Mouse (Mus musculus) cerebellum, adult 9-10 months (tissue): Measurements from ENCODE around the gene Camk2n1.
"Not testable (repeated sequence)": the region's sequence is repeated elsewhere in the genome, so short reads cannot be mapped to it uniquely, and the experiment has no call there.

Experiments used
- DNase-seq: peaks from one replicate; pipeline ENCODE4 v3.0.0; 2022

Gene Camk2n1

DNA sequence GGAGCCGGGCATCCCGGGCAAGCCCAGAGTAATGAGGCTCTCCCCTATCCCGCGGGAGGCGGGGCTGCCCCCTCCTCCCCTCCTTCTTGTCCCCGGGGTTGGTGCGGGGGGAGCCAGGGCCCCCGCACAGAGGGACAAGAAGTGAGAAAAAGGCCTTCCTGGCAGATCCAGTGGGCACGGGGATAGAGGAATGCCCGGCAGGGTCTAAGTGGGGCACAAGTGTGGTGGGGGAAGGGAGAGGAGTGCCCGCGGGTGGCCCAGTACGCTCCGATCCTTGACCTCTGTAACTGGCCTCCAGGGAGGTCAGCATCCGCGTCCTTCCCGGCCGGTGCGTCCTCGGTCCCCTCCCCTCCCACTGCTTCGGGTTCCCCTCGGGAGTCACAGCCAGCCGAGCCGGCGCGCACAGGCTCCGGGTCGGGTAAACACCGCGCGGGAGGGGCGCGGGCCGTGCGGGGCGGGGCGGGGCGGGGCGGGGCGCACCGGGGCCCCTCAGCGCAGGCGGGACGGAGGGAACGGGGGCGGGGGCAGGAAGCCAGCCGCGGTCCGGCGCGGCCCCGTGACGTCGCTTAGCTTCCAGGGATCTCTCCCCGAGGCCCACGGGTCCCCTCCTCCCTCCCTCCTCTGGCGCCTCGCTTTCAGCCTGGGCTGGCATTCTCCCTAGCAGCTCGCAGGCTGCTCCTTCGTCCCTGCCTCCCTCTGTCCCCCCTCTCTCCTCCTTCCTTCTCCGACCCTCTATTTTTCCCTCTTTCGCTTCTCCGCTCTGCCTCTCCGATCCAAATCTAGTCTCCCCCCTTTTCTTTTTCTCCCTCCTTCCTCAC, at the start of gene Camk2n1:
TSS of gene Camk2n1 (plus strand) at position 562 of the 818 bp plus-strand sequence.
- peak; percentile 87 for DNase-seq

DNA sequence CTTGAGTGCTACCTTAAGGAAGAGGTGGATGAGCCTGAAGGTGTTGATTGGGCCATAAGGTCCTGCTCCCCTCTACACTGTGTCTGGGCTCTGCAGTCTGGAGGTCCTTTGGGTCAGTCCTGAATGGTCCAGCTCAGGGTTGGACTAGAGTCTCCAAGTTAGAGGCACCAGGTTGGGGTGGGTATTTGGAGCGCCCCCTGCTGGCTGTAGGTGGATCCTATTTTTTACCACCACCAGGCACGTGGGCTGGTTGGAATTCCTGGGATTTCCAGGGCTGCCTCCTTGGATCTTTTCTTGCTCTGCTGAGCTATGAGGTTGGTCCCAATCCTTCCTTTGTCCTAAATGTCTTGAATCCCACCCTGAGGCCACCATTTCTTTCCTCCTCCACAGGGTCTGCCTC, 49.3 kb upstream of the Camk2n1 start:
- no peak for DNase-seq

DNA sequence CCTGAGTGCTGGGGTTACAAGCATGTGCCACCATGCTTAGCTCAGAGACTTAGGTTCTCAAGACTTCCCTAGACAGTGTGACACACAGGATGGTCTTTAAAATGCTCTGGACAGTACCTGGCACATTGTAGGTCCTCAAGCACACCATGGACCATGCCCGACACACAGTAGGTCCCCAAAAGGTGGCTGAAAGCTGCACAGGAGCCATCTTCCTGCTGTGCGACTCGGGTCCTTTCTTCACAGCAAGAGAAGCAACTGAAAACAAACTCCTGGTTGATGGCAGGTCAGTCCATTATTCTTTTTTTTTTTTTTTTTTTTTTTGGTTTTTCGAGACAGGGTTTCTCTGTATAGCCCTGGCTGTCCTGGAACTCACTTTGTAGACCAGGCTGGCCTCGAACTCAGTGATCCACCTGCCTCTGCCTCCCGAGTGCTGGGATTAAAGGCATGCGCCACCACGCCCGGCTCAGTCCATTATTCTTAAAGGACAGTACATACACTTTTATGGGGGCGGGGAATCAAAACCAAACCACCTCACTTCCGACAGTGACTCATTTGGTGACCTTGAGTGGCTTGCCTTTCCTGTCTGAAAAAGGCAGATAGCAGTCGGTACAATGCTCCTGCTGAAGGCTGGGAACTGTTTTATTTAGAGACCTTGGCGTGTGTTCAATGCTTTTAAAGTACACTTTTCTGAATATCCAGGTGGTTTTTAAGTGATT, 46.5 kb upstream of the Camk2n1 start:
- no peak for DNase-seq

DNA sequence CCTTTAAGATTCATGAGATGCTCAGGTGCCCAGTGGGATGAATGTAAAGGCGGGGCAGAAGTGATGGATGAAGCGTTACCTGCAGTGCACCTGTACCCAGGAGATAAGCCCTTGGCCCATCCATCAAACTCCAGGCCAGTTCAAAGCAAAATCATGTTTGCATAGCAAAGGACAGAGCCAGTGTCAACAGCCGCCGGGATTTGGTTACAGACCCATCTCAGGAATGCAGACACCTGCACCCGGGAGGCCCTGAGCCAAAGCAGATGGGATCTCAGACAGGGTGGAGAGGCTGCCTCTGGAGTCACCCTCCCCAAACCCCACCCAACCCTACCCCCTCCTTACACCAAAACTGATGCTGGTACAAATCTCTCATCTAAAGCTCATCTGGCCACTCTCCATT, 43.1 kb upstream of the Camk2n1 start:
- no peak for DNase-seq

DNA sequence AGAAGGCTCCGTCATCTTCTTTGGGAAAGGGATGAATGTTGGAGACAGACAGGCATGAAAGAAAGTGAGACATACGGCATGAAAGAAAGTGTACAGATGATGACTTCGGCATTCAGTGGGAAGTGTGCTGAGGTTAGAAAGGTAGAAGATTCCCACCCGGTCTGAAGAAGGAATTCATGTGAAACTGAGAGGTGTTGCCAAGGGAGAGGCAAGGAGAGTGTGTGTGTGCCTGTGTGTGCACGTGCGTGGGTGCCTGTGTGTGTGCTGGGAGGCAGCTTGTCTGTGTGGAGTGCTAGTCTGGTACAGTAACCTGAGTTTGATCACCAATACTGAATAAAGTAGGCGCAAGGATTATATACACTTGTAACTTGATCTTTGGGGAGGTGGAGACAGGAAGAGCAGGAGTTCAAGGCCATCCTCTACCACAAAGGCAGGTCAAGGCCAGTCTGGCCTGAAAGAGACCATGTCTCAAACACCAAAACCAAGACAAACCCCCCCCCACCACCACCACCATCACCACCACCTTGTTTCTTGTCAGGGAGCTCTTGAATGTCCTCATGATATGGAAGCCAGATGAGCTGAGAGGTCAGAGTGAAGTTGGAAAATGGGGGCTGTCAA, 42.5 kb upstream of the Camk2n1 start:
- DNase-seq, result no peak

DNA sequence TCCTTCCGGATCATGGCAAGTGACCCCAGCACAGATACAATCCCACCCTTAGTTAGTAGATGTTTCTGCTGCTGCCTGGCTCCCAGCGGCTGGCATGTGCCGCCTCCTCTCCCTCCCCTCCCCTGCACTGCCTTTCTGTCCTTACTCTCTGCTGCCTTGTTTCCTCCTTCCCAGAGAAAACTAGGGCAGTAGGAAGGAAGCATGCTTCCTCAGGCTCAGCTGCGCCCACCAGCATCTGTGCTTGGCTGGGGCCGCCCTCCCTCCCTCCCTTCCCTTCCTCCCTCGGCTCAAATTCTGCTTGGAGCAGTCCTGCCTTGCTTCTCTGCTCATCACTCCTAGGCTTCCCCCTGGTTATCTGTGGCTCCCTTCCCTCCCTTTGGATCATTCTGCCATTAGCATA, 39.4 kb upstream of the Camk2n1 start:
- no peak for DNase-seq

DNA sequence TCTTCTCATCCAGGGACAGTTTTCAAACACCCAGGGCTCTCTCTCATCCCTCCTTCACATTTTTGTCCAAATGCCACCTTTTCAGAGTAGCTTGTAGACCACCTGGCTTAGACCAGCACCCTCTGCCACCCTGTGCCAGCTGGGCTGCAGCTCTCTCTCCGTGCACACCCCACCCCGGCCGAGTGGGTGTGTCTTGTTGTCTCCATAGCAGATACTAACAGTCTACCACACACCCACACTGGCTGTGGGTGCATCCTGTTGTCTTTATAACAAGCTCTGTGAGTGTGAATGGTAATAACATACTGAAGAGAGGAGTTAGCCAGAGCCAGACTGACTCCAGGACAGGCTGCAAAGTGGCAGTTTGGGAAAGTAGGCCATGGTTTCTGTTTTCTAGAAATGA, 38.1 kb upstream of the Camk2n1 start:
- DNase-seq, result no peak

DNA sequence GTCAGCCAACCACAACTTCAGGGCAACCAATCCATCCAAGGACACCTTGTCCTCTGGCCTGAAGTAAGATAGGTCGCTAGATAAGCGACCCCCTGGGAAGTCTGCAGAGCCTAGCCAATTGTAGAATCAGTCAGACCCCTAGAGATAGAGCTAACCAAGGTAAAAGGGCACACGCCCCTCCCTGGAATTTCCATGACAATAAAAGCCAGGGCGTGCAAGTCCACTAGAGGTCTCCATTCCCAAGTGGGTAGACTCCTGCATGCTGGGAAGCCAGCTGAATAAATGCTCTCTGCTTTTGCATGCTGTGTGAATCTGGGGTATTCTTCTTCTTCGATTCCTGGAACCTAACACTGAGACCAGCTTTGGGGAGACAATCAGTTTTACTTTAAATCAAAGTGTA, 37.7 kb upstream of the Camk2n1 start:
- no peak for DNase-seq

DNA sequence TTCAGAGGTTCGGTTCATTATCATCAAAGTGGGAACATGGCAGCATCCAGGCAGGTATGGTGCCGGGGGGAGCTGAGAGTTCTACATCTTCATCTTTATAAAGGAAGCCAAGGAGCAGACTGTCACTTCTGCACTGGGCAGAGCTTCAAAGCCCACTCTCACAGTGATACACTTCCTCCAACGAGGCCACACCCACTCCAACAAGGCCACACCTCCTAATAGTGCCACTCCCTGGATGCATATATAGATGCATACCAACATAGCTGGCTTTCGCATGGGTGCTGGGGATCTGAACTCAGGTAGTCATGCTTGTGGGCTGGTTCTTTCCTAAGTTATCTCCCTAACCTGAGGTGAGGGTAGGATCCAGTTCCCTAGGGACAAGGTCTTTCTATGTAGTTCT, 36.2 kb upstream of the Camk2n1 start:
- DNase-seq, result no peak

DNA sequence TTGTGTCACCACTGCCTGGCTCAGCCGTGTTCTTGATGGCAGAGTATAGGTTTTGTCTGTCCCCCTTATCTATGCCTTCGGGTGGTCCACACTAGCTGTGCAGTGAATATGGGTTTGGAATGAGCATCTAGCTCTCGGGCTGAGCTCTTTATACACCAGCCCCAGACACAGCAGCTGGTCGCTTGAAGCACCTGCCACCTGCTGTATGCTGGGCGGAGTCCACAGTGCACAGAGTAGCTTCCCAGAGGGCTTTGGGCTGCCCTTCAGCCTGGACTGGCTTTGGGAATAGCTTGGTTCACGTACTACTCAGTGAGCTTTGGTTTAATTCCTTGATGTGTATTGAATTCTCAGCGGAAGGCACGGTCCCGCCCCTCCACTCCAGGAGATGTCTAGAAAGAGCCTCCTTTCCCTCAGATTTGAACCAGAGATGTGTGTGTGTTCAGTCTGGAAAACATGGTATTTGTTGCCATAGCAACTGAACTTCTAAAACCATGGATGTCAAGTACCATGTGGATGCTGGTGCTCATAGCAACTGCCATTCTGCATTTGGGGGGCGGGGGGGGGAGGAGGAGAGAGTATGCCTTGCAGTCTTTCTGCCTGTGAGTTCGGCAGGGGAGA, 35.7 kb upstream of the Camk2n1 start:
- DNase-seq, result no peak

DNA sequence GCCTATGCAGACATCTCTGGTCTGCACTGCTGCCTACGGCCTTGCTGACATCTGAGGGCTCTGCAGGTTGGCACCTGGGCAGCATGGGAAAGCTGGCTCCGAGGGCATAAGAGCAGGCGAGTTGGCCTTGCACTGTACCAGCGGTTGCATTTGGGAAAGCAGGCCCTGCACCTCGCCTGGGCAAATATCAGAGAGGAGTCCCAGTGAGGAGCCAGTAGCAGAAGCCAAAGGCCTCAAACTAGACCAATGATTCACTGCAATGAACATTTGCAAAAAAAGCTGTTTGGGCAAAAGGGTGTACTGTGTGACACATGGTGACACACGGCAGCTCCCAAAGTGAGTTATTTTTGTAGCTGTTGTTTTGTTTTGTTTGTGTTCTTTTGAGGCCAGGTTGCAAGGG, 29.1 kb upstream of the Camk2n1 start:
- no peak for DNase-seq

DNA sequence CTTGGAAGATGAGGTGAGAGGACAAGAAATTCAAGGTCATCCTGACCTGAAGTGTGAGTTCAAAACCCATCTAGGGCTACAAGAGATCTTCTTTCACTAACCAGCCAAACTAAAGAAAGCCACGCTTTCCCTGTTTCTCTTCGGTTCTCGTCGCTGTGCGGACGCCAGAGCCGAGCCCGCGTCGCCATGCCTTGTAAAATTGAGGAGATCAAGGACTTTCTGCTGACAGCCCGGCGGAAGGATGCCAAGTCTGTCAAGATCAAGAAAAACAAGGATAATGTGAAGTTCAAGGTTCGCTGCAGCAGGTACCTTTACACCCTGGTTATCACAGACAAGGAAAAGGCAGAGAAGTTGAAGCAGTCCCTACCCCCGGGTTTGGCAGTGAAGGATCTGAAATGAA, 28.5 kb upstream of the Camk2n1 start:
- not testable (repeated sequence) for DNase-seq

DNA sequence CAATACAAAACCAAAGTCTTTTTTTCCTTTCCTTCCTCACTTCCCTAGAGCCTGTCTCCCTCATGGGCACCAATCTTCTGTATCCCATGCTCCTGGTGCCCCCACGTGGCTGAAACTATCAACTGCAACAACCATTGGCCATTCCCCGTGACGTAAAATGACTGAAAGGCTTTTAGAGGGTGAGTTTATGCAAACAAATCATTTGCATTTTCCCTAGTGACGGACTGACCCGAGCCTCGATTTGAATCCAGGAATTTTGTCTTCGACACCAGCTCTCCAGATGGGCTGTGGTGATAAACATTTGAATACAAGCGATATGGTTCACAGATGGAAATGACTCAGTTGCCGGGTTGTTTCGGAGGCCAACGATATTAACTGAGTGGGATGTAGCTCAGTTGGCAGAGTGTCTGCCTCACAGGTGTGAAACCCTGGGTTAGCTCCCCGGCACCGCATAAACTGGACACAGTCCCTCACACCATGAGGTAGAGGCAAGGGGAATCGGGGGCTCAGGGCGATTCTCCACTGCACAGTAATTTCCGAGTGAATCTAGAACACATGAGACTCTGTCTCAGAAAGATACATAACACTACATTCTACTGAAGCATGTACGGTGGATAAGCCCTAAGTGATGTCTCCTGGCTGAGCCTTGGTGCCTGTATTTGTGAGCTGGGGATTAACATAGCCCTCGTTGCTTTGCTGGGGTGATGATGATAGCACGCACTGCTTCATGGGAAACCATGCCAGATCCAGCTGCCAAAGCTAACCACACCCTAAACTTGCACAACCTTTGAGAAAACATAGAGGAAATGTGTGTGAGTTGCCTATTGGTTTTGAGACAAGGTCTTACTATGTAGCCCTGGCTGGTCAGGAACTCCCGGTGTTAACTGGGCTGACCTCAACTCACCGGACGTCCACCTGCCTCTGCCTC, 27.1 kb upstream of the Camk2n1 start:
- peak; percentile 92 for DNase-seq

DNA sequence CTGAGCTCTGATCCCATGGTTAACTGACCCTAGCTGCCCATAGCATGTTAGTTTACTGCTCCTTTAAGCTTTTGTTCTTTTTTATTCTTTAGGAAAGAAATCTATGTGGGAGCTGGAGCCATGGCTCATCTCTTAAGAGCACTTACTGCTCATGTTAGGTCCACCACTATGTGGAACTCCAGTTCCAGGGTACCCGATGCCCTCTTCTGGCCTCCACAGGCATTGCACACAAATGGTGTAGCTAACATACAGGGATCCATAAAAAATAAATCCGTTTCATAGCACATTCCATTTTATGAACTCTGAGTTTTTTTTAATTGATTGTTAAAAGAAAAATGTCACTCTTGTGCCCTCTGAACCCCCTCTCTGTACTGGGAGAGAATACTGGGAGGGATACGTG, 24.3 kb upstream of the Camk2n1 start:
- no peak for DNase-seq

DNA sequence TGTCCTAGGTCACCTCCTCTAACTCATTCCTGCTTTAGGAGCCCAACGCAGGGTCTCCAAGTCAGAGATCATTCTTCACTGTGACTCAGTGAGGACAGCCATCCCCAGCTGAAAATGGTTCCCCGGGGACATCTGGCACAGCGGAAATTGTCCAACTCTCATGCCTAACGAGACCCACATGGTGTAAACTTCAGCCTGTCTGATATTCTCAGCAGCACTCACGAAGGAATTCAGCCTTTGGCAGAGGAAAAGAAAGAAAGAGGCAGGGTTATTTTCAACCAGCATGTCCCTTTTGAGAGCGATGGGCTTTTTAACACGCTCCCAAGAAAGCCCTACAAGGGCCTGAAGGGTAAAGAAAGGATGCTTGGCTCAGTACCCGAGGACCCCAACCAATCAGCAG, 22.8 kb upstream of the Camk2n1 start:
- peak; percentile 2 for DNase-seq

DNA sequence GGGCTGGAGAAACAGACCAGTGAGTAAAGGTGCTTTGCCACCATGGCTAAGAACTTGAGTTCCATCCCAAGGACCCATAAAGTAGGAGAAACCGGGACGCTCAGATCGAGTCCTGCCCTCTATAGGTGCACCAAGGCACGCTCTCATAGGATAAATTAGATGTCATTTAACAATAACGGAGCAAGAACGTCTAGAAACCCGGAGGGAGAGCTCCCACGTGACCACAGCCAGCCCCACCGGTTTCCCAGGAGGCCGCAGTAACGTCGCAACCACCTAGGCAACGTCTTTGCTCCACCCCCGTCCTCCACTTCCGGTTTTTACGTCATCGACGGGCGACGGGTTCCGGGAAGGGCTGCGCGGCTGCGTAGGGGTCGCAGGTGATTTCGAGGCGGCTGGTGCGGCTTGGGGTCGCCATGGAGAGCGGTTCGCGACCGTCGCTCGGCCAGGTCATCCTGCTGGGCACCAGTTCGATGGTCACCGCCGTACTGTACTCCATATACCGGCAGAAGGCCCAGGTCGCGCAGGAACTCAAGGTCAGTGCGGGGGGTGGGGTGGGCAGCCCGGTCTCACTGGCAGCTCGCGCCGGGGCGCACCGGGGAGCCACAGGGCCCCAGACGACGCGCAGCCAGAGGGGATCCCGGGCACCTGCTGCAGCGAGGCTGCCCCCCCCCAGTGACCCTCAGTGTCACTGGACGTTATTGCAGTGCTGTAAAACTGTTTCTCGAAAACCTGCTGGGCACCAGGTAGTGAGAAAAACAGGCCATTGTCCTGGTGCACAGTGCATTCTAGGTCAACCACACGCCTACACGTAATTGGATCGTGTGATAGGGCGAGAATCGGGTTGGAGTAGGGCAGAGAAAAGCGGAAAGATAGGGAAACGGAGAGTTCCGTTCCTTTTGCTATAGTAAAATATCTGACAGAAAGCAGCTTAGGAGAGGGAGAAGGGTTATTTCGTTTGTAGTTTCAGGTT, 19.5 kb upstream of the Camk2n1 start, which contains the start of gene Mul1:
TSS of gene Mul1 (plus strand) at position 325 of the 970 bp plus-strand sequence.
- peak; percentile 95 for DNase-seq

DNA sequence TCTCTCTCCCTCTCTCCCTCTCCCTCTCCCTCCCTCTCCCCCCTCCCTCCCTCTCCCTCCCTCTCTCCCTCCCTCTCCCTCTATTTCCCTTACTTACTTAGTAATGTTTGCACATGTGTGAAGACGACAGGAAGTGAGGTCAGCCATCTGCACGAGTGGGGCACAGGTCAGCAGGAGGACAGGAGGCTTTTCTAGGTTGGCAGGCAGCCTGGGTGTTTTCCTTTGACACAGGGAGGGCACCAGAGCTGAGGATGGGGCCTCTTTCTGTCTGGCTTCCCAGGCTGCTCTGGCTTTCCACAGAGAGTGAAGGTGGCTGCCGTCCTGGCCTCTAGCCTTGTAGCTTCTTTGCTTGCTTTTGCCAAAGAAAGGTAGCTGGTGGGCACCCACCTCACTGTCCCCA, 14.1 kb upstream of the Camk2n1 start:
- no peak for DNase-seq

DNA sequence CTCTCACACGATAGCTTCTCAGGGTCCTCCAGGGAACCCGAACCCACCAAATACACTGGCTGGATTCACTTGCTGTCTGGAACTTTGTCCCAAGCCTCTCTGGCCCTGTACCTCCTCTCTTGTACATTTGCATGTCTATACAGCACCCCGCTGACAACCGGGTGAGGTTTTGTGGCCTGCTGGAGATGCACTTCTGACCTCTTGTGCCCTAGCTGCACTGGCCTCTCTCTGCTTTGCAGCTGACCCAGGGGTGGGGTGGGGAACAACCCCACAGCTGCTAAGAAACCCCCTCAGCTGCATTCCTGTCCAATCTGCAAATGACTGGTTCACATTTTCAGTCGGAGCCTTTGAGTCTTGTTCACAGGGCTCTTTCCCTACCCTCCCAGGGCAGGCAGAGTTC, 9.2 kb upstream of the Camk2n1 start:
- no peak for DNase-seq

DNA sequence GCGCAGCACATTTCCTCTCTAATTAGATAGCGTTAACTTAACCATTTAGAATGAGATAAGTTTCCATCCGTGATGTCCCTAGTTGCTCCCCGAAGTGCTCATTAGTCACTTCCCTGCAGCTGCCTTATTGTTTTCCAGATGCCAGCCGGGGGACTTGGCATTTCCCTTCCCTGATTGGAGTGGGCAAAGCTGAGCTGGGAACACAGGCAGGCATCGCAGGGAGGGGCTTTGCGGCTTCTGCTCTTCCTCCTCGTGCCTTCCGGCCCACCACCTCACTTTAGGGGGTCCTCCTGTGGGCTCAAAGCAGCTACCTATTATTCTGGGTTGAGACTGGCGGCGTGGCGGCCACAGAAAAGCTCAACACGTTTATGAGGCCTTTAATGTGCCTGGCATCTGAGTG, 7.1 kb upstream of the Camk2n1 start:
- no peak for DNase-seq

DNA sequence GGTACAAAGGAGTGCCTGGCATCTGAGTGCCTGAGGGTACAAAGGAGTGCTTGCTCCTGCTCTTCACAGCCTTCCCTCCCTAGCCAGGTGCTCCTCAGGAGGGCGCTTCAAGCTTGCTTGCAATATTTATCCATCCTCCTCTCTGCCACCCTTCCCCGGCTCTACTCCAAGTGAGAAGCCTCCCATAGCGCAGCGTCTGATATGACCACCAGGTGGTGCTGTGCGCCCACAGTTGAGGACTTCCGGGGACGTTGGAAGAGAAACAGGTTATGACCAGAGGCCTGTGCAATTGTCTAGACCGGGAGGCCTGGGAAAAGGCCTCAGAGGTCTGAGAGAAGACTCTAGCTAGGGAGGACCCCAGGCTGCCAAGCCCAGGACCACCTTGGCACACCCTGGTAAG, 6.7 kb upstream of the Camk2n1 start:
- DNase-seq, result peak; percentile 97
